Mouse (Mus musculus): ENCODE results near the gene Dnase1l1.

DNA sequence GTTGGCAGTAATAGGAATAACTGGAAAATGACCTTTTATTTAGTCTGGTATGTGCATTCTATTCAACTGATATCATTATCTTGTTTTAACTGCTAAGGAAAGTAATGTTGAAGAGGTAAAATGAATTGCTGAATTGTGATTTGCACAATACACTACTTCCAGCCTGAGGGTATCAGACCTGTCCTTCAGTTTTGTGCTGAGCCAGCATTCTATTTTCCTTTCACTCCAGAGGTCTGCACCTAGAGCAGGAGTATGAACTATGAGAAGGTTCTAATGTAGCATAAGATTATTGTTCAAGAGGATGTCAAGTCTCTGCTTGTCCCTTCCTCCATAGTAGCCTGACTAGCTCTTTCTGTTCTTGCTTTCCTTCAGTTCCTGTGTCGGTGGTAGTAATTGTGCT, 16.2 kb upstream of the Dnase1l1 start:
- TF ChIP-seq CTCF (conservative IDR thresholded peaks at IDR 0.05; ENCODE audit: low read length) (no peak), POU5F1 (IDR thresholded peaks at IDR 0.05; ENCODE audit: borderline replicate concordance, low read length) (no peak), NANOG (IDR thresholded peaks at IDR 0.05; ENCODE audit: borderline replicate concordance, low read length) (no peak)
